Mouse (Mus musculus): ENCODE measurements around the gene Ppip5k1.

- TF ChIP-seq CTCF (IDR thresholded peaks at IDR 0.05; ENCODE audit: low read depth, low read length), result no peak
- no peak for TF ChIP-seq POLR2A (IDR thresholded peaks at IDR 0.05; ENCODE audit: borderline replicate concordance, low read depth, low read length)
Measured at GRCm38 (mm10) chr2:121358381-121358780, 3.2 kb upstream of the Ppip5k1 start.
